Mouse (Mus musculus) neural tube, embryonic 11.5 days (tissue): ENCODE results near the gene Frrs1. TPM values are rescaled to one million over a fixed set of nuclear protein-coding genes. Genes with fewer than 3 reads are reported as not detected.

ENCODE experiments used
- ATAC-seq: fragments of 200-750 bp; cut with Nextera tagmentation; 2 replicates; pipeline ENCODE4 v1.8.0; 2017; ENCODE audit warnings: moderate number of reproducible peaks, mild to moderate bottlenecking, moderate TSS enrichment, moderate library complexity; ENCODE audit not compliant: insufficient read depth, low FRiP score, low TSS enrichment
- DNase-seq: peaks from one replicate; pipeline ENCODE4 v3.0.0-alpha.2; 2015; ENCODE audit warnings: low spot score
- H3K27ac ChIP-seq: fragments of 300-500 bp; sonication (generic); 2 replicates; pipeline ENCODE4 v1.5.1; 2014; ENCODE audit warnings: low read depth, mild to moderate bottlenecking, low read length
- H3K27me3 ChIP-seq: fragments of 300-500 bp; sonication (generic); 2 replicates; pipeline ENCODE4 v1.6.1; 2014; ENCODE audit warnings: mild to moderate bottlenecking, low read length, mixed read lengths; ENCODE audit not compliant: control insufficient read depth, insufficient read depth
- H3K36me3 ChIP-seq: fragments of 300-500 bp; sonication (generic); 2 replicates; pipeline ENCODE4 v1.6.1; 2014; ENCODE audit warnings: mild to moderate bottlenecking, low read length, moderate library complexity, mixed read lengths; ENCODE audit not compliant: control insufficient read depth, insufficient read depth
- H3K4me1 ChIP-seq: fragments of 300-500 bp; sonication (generic); 2 replicates; pipeline ENCODE4 v1.6.1; 2014; ENCODE audit warnings: low read length, mixed read lengths; ENCODE audit not compliant: control insufficient read depth, insufficient read depth
- H3K4me2 ChIP-seq: fragments of 300-500 bp; sonication (generic); 2 replicates; pipeline ENCODE4 v1.6.1; 2014; ENCODE audit warnings: low read depth, mild to moderate bottlenecking, moderate library complexity
- H3K4me3 ChIP-seq: fragments of 300-500 bp; sonication (generic); 2 replicates; pipeline ENCODE4 v1.5.1; 2014; ENCODE audit warnings: low read depth, low read length
- H3K9ac ChIP-seq: fragments of 300-500 bp; sonication (generic); 2 replicates; pipeline ENCODE4 v1.6.1; 2014; ENCODE audit warnings: mild to moderate bottlenecking, low read length
- H3K9me3 ChIP-seq: fragments of 300-500 bp; sonication (generic); 2 replicates; pipeline ENCODE4 v1.6.1; 2016; ENCODE audit warnings: low read length; ENCODE audit not compliant: control insufficient read depth
- WGBS: fragments of 180-500 bp; shearing (Covaris S2); extraction: QIAGEN DNeasy Blood & Tissue Kit; methylation state at CpG from one replicate; pipeline ENCODE4 v1.1.7; 2014; 5-methylcytosine and 5-hydroxymethylcytosine counted together
- polyA plus RNA-seq: library from polyadenylated mRNA; unstranded; fragments of >200 nt; fragmentation: Nextera tagmentation; extraction: Ambion mirVana; gene quantifications from 2 replicates; pipeline ENCODE4 v1.2.1, GENCODE M21; 2014

The Frrs1 gene
- polyA plus RNA-seq, 1 experiment from 2014 or later = 6.6 TPM

- Histone ChIP-seq H3K4me2 (no peak overlapping the region), H3K4me1 (no peaks in the 10 kb centered on the region), H3K36me3 (no peaks in the 10 kb centered on the region), H3K4me3 (no peak overlapping the region), H3K27me3 (no peaks in the 10 kb centered on the region), H3K9me3 (no peaks in the 10 kb centered on the region), H3K27ac (no peak overlapping the region), H3K9ac (no peak overlapping the region)
- 88% methylated on average over 1 of the region's 1 CpGs for WGBS
- DNase-seq = no peak
- ATAC-seq = no peak
Observed at GRCm38 (mm10) chr3:116941559-116942117, 82.4 kb downstream of the Frrs1 start.

GRCm38 (mm10) chr3:116942751-116943150 lies 83.5 kb downstream of the Frrs1 start:
- H3K27ac ChIP-seq = no peak overlapping the region
- no peaks in the 10 kb centered on the region for H3K36me3 ChIP-seq
- H3K9ac ChIP-seq = no peak overlapping the region
- ATAC-seq (no peak), DNase-seq (no peak)
- no peaks in the 10 kb centered on the region for H3K27me3 ChIP-seq
- no peak overlapping the region for H3K4me2 ChIP-seq
- H3K4me1 ChIP-seq = no peaks in the 10 kb centered on the region
- 60% methylated on average over 6 of the region's 6 CpGs for WGBS
- no peaks in the 10 kb centered on the region for H3K9me3 ChIP-seq
- no peak overlapping the region for H3K4me3 ChIP-seq

GRCm38 (mm10) chr3:116943422-116943821 lies 84.2 kb downstream of the Frrs1 start:
- 82% methylated on average over 4 of the region's 4 CpGs for WGBS
- Histone ChIP-seq H3K9ac (no peak overlapping the region), H3K27ac (no peak overlapping the region), H3K36me3 (no peaks in the 10 kb centered on the region), H3K4me2 (no peak overlapping the region), H3K9me3 (no peaks in the 10 kb centered on the region), H3K4me3 (no peak overlapping the region), H3K27me3 (no peaks in the 10 kb centered on the region), H3K4me1 (no peaks in the 10 kb centered on the region)
- ATAC-seq (no peak), DNase-seq (no peak)

- ATAC-seq = no peak
- Histone ChIP-seq H3K36me3 (no peaks in the 10 kb centered on the region), H3K27ac (no peak overlapping the region), H3K27me3 (no peaks in the 10 kb centered on the region), H3K9me3 (no peaks in the 10 kb centered on the region), H3K4me2 (no peak overlapping the region), H3K9ac (no peak overlapping the region), H3K4me3 (no peak overlapping the region), H3K4me1 (no peaks in the 10 kb centered on the region)
- 88% methylated on average over 4 of the region's 4 CpGs for WGBS
- DNase-seq = no peak
Observed at GRCm38 (mm10) chr3:116946476-116946875, 87.2 kb downstream of the Frrs1 start.

GRCm38 (mm10) chr3:116950665-116951115 lies 91.4 kb downstream of the Frrs1 start:
- no peaks in the 10 kb centered on the region for H3K4me1 ChIP-seq
- no peak overlapping the region for H3K9ac ChIP-seq
- 94% methylated on average over 6 of the region's 6 CpGs for WGBS
- no peak overlapping the region for H3K4me3 ChIP-seq
- H3K27ac ChIP-seq = no peak overlapping the region
- no peaks in the 10 kb centered on the region for H3K36me3 ChIP-seq
- no peaks in the 10 kb centered on the region for H3K27me3 ChIP-seq
- H3K4me2 ChIP-seq = no peak overlapping the region
- no peaks in the 10 kb centered on the region for H3K9me3 ChIP-seq
- ATAC-seq = no peak
- DNase-seq = no peak

GRCm38 (mm10) chr3:116951489-116951888 lies 92.2 kb downstream of the Frrs1 start:
- 94% methylated on average over 3 of the region's 3 CpGs for WGBS
- ATAC-seq = no peak
- Histone ChIP-seq H3K36me3 (no peaks in the 10 kb centered on the region), H3K4me2 (no peak overlapping the region), H3K4me3 (no peak overlapping the region), H3K27ac (no peak overlapping the region), H3K9me3 (no peaks in the 10 kb centered on the region), H3K27me3 (no peaks in the 10 kb centered on the region), H3K4me1 (no peaks in the 10 kb centered on the region), H3K9ac (no peak overlapping the region)
- no peak for DNase-seq

GRCm38 (mm10) chr3:116952242-116952899 lies 93.1 kb downstream of the Frrs1 start:
- 86% methylated on average over 8 of the region's 8 CpGs for WGBS
- H3K4me3 ChIP-seq = no peak overlapping the region
- ATAC-seq = no peak

GRCm38 (mm10) chr3:116953366-116953765 lies 94.1 kb downstream of the Frrs1 start:
- Histone ChIP-seq H3K4me2 (no peak overlapping the region), H3K4me1 (no peaks in the 10 kb centered on the region), H3K9me3 (no peaks in the 10 kb centered on the region), H3K27ac (no peak overlapping the region), H3K4me3 (no peak overlapping the region), H3K36me3 (no peaks in the 10 kb centered on the region), H3K27me3 (no peaks in the 10 kb centered on the region), H3K9ac (no peak overlapping the region)
- DNase-seq (no peak), ATAC-seq (no peak)
- WGBS = 76% methylated on average over 6 of the region's 6 CpGs

More at GRCm38 (mm10) chr3:116952242-116952899, 93.1 kb downstream of the Frrs1 start:
- DNase-seq = no peak
- Histone ChIP-seq H3K27me3 (no peaks in the 10 kb centered on the region), H3K4me2 (no peak overlapping the region), H3K4me1 (no peaks in the 10 kb centered on the region), H3K9me3 (no peaks in the 10 kb centered on the region), H3K36me3 (no peaks in the 10 kb centered on the region), H3K27ac (no peak overlapping the region), H3K9ac (no peak overlapping the region)

GRCm38 (mm10) chr3:116955061-116955460 lies 95.8 kb downstream of the Frrs1 start:
- no peaks in the 10 kb centered on the region for H3K9me3 ChIP-seq
- no peaks in the 10 kb centered on the region for H3K27me3 ChIP-seq
- no peak overlapping the region for H3K9ac ChIP-seq
- WGBS = 75% methylated on average over 6 of the region's 6 CpGs
- no peaks in the 10 kb centered on the region for H3K4me1 ChIP-seq
- ATAC-seq (no peak), DNase-seq (no peak)
- H3K27ac ChIP-seq = no peak overlapping the region
- H3K36me3 ChIP-seq = no peaks in the 10 kb centered on the region
- H3K4me3 ChIP-seq = no peak overlapping the region
- H3K4me2 ChIP-seq = no peak overlapping the region
